Mouse (Mus musculus): Measurements from ENCODE around the gene Bmpr1a.
A peak's percentile ranks its signal among the peaks of the same experiment; 100 is the strongest.
"Not testable (repeated sequence)": the region's sequence is repeated elsewhere in the genome, so short reads cannot be mapped to it uniquely, and the experiment has no call there.

The Bmpr1a gene

DNA sequence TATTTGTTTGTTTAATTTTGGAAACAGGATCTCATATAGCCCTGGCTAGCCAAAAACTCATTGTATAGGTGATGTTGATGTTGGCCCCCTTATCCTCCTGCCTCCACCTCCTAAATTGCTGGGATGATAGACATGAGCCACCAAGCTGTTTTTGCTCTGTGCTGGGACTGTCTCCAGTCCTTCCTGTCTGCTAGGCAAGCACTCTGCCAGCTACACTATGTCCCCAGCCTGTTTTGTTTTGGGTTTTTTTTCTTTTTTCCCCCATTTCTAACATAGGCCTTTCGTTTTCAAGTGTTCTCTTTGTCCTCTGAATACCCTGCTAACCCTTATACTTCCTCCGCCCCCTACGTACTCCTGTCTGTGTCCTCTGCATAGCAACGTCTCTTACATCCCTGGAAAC lies 109.8 kb downstream of the Bmpr1a start:
- no peak for DNase-seq (ENCODE audit: low spot score in 2 of 2)

- DNase-seq (ENCODE audit: low spot score in 2 of 2) = no peak
Observed at GRCm38 (mm10) chr14:34382921-34383704, 120.0 kb downstream of the Bmpr1a start.

DNA sequence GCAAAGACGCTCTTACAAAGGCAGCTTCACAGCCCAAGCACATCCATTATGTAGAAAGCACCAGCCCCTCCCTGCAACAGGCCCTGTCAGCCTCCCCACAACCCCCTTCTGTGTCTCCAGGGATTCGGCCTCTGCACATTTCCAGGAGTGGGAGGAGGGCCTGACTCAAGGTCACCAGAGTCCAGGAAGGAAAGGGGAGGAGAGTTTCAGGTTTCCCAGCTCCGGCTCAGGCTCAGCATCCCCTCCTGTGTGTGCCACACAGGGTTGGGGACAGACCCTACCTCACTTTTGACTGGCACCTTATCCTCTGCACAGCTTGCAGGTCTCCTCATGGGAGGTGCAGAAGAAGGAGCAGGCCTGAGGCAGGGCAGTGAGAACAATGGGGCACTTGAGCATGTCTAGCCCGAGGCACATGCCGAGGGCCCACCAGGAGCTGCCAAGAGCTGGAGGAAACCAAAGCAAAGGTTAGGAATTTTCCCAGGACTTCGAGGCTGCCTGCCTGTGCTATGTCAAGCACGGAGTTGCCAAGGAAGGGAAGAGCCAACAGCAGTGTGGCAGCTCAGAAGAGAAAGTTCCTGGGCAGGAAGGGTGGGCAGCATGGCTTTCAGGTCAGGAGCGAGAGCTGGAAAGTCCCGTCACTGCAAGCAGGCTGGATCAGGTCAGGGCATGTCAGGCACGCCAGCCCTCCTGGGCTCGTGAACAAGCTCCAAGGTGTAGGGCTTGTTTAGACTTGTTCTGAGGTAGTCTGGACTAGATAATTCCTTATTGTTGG lies 124.4 kb downstream of the Bmpr1a start:
- peak; percentile 38 to 62 for DNase-seq (ENCODE audit: low spot score in 2 of 2)

DNA sequence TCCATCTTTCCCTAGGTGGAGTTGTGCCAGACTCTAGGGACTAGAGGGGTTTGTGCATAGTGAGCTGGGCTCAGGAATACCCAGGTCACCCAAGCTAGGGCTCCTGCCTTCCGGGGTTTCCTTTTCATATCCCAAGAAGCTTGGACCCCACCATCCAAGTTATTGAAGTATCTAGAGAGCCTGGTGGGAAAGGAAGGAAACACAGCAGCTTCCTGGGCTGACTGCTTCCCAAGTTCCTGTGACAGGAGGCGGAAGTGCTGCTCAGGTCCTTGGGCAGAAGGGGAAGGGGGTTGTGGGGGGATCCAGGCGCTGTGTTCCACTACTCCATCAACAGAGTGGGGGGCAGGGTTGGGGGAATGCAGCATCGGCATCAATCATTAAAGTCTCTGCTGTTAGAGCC lies 126.0 kb downstream of the Bmpr1a start:
- DNase-seq (ENCODE audit: low spot score in 2 of 2) = no peak

DNA sequence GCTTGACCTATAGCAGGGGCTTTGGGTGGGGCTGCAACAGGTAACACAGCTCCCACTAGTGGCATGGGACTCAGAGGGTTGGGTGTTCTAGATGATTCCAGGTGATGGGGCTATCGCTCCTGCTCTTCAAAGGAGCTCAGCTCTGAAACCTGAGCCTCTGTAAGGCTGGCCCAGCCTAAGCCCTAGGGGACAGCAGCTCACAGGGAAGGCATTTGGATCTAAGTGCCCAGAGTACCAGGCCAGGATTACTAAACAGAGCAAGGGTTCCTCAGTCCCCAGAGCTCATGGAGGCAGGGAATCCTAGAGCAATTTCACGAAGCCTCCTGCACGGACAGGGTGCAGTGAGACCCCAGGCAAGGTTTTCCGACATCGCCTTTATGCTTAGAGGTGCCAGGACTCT lies 127.2 kb downstream of the Bmpr1a start:
- no peak for DNase-seq (ENCODE audit: low spot score in 2 of 2)

DNA sequence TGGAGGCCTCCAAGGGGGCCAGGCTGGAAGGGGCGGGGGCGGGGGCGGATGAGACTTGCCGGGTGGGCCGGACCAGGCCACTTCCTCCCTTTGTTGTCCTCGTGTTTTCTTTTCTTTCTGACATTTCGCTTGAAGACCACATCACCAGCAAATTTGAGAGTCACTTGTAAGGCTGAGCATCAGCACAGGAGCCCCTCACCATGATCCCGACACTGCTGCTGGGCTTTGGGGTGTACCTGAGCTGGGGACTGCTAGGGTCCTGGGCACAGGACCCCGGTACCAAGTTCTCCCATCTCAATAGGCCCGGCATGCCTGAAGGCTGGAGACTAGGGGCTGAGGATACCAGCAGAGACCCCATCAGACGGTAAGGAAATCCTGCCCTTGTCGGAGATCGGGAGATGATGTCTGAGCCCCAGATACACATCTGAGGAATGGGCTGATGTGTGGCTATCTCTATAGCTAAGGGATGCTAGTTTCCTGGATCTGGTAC lies 127.7 kb downstream of the Bmpr1a start, which contains the start of gene Mmrn2:
Gene Mmrn2 (plus strand): TSS at position 51 of the 490 bp plus-strand sequence.
- no peak for DNase-seq (ENCODE audit: low spot score in 2 of 2)

- DNase-seq (ENCODE audit: low spot score in 2 of 2) = peak in 1 of 2 experiments; percentile 16
Observed at GRCm38 (mm10) chr14:34374577-34374976, 128.6 kb downstream of the Bmpr1a start, which contains the start of gene Sncg. Gene Sncg (minus strand): TSS chr14:34374789.

DNA sequence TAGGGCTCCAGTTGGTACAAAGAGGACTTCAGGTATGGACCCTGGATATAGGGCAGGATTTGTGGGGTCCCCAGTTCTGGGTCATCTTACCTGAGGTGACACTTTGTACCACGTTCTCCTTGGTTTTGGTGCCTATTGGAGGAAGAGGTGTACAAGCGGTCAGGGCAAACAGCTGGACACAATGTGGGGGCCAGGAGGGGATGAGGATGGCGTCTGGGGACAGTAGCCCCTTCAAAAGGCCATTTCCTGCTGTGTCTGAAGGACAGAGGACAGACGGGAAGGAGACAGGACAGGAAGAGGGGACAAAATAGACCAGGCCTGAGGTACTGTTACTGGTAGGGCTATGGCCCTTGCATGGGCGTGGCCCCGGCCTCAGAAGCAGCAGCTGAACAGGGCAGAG lies 129.6 kb downstream of the Bmpr1a start:
- no peak for DNase-seq (ENCODE audit: low spot score in 2 of 2)

- DNase-seq (ENCODE audit: low spot score in 2 of 2) = peak; percentile 44 to 51
Observed at GRCm38 (mm10) chr14:34372646-34373045, 130.5 kb downstream of the Bmpr1a start.

DNA sequence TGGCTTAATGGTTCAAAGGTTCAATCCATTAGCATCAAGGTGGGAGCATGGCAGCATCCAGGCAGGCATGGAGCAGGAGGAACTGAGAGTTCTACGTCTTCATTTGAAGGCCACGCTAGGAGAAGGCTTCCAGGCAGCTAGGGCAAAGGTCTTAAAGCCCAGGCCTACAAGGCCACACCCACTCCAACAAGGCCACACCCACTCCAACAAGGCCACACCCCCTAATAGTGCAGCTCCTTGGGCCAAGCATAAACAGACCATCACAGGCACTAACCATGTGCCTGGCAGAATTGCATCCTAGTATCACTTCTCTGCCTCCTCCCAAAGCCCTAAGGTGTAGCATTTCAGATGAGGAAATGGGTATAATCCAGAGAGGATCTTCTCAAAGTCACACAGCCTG lies 131.4 kb downstream of the Bmpr1a start:
- DNase-seq (ENCODE audit: low spot score in 2 of 2) = no peak

DNA sequence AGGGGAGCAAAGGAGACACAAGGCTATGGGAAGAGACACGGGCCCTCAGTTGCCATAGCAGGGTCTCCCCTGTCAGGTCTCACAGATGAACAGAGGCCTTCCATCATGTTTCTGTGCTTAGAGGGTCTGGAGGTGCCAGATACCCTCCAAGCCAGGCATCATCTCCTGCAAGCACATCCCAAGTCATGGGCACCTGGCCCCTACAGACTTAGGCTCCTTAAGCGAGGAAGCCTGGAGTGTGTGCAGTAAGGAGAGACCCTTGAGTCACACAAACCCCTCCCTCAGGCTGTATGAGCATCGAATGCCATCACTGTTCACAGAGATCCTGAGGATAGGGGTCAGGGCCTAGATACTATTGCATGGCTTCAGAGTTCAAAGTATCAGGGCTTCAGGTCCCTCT lies 132.2 kb downstream of the Bmpr1a start:
- no peak for DNase-seq (ENCODE audit: low spot score in 2 of 2)

GRCm38 (mm10) chr14:34370203-34370602 lies 132.9 kb downstream of the Bmpr1a start:
- no peak for DNase-seq (ENCODE audit: low spot score in 2 of 2)

- DNase-seq (ENCODE audit: low spot score in 2 of 2) = no peak
Observed at GRCm38 (mm10) chr14:34365147-34365507, 138.0 kb downstream of the Bmpr1a start.

- DNase-seq (ENCODE audit: low spot score in 2 of 2) = not testable (repeated sequence)
Observed at GRCm38 (mm10) chr14:34364254-34365146, 138.6 kb downstream of the Bmpr1a start.

GRCm38 (mm10) chr14:34363490-34364253 lies 139.5 kb downstream of the Bmpr1a start:
- DNase-seq (ENCODE audit: low spot score in 2 of 2) = peak; percentile 89 to 91

DNA sequence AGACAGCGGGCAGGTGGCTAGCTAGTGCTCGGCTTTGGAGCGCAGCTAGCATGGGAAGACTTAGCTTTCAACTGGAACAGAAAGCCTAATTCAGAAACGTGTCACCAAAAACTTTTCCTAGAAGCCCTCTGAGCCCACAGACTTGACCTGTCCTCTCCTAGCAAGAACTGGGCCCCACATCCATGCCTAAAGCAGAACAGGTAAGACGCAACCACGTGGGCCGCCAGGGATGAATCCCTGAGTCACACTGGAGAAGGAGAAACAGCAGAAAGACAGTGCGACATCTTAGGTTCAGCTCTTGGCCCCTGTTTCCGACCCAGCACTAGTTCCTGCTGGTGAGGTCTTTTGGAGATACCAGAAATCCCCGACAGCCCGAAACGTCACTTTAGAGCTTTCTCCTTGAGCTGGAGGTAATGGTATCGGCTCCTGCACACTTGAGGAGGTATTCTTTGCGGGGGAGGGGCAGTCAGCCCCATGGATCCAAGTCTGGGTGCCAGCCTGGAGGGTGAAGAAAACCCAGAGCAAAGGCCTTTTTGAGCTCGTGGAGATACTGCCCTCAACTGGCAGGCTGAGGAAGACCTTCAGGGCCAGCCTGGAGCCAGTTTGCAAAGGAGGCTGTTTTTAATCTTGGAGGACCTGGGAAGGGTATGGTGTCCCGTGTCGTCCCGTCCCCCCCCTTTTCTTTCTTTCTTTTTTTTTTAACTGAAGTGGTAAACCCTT lies 140.3 kb downstream of the Bmpr1a start:
- DNase-seq (ENCODE audit: low spot score in 2 of 2) = peak; percentile 76 to 77

DNA sequence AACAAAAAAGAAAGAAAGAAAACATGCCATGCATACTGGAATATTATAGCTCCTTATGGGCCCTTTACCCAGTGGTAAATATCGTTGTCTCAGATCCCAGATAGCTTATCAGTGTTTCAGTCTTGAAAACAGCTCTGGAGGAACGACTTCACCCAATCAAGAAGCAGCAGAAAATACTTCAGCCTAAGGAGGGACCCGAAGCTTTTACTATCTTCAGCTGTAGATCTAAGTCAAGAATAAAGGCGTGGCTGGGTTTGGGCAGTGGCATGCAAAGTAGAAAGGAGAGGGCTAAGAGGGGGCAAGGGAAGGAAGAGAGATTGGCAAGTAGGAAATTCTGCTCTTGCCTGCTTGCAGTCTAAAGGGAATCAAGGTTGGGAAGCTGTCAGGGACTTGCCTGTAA lies 141.0 kb downstream of the Bmpr1a start:
- peak in 1 of 2 experiments; percentile 20 for DNase-seq (ENCODE audit: low spot score in 2 of 2)
